Mouse (Mus musculus) lung, postnatal 0 days (tissue): ENCODE data around the gene Cox6b1. TPM values are rescaled to one million over a fixed set of nuclear protein-coding genes. Genes with fewer than 3 reads are reported as not detected.

Source experiments
- ATAC-seq: fragments of 200-750 bp; cut with Nextera tagmentation; 2 replicates; pipeline ENCODE4 v1.8.0; 2017; ENCODE audit warnings: moderate library complexity
- DNase-seq: peaks from one replicate; pipeline ENCODE4 v3.0.0-alpha.2; 2016; ENCODE audit warnings: low spot score
- H3K27ac ChIP-seq: fragments of 300-500 bp; sonication (generic); 2 replicates; pipeline ENCODE4 v1.5.1; 2014; ENCODE audit warnings: antibody characterized with exemption, mild to moderate bottlenecking, low read length, mixed read lengths
- H3K27me3 ChIP-seq: fragments of 300-500 bp; sonication (generic); replicated peaks from 2 replicates; pipeline ENCODE4 v1.6.1; 2014; ENCODE audit warnings: low read length, mixed read lengths; ENCODE audit not compliant: insufficient read depth
- H3K36me3 ChIP-seq: fragments of 300-500 bp; sonication (generic); 2 replicates; pipeline ENCODE4 v1.6.1; 2014; ENCODE audit warnings: low read length, mixed read lengths; ENCODE audit not compliant: insufficient read depth
- H3K4me1 ChIP-seq: fragments of 300-500 bp; sonication (generic); 2 replicates; pipeline ENCODE4 v1.6.1; 2014; ENCODE audit warnings: antibody characterized with exemption, low read depth, low read length, mixed read lengths; ENCODE audit not compliant: insufficient read depth
- H3K4me2 ChIP-seq: fragments of 300-500 bp; sonication (generic); replicated peaks from 2 replicates; pipeline ENCODE4 v1.6.1; 2014; ENCODE audit warnings: low read depth, mild to moderate bottlenecking, low read length, moderate library complexity, mixed read lengths
- H3K4me3 ChIP-seq: fragments of 300-500 bp; sonication (generic); 2 replicates; pipeline ENCODE4 v1.5.1; 2014; ENCODE audit warnings: low read depth, low read length
- H3K9ac ChIP-seq: fragments of 300-500 bp; sonication (generic); replicated peaks from 2 replicates; pipeline ENCODE4 v1.6.1; 2014; ENCODE audit warnings: low read depth, mild to moderate bottlenecking
- H3K9me3 ChIP-seq: fragments of 300-500 bp; sonication (generic); 2 replicates; pipeline ENCODE4 v1.6.1; 2016; ENCODE audit warnings: low read length, mixed read lengths
- CTCF ChIP-seq: IDR thresholded peaks from 2 replicates; pipeline ENCODE4 v1.5.1; 2016; ENCODE audit warnings: antibody characterized with exemption, mild to moderate bottlenecking
- EP300 ChIP-seq: IDR thresholded peaks from 2 replicates; pipeline ENCODE4 v1.6.1; 2016; ENCODE audit warnings: antibody characterized with exemption, mild to moderate bottlenecking, control low read depth
- WGBS: fragments of 180-500 bp; shearing (Covaris S2); extraction: QIAGEN DNeasy Blood & Tissue Kit; methylation state at CpG from one replicate; pipeline ENCODE4 v1.1.7; 2014; 5-methylcytosine and 5-hydroxymethylcytosine counted together
- polyA plus RNA-seq: library from polyadenylated mRNA; unstranded; fragments of >200 nt; fragmentation: Nextera tagmentation; extraction: Ambion mirVana; gene quantifications from 2 replicates; pipeline ENCODE4 v1.2.1, GENCODE M21; 2015

The Cox6b1 gene
- polyA plus RNA-seq, 1 experiment from 2014 or later, result 766 TPM

DNA sequence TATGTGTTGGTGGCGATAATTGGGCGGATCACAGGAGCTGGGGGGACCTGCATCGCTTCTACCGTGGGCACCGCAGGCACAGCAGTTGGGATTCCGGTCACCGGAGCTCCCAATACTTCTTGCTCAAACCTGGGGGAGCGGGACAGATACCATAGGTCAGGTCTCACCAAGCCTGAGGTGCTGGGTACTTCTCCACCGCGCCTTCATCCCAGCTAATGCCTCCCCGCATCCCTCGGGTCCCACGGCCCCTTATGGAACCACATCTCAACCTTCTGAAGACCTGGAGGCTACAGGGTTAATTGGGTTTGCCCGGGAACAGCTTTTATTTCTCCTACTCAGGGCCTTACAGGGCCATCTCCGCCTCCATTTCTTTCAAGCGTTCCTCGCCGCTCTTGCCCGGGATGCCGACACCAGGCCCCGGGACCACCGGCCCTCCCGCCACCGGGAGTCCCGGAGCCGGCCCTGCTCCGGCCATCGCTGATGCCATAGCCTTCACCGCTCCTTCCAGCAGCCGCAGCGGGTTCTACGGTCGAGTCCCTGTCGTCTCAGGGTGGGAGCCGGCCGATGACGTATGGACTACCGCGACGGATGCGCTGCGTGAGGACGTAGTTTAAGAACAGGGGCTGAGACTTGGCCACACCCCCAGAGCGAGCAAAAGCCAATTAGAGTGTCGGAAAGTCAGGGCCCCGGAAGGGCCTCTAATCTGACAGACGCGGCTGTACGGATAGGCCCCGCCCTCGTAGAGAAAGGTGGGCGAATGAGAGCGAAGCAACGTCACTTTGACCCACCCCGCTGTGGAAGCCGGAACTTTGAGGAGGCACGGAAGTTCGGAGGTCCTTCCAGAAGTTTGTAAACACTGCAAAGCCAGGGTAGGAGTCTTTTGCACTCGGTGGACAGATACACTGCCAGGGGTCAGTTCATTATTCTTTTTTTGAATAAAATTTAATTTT, 23.9 kb upstream of the Cox6b1 start, which contains the start of gene Rbm42:
TSS of gene Rbm42 (minus strand) at position 727 of the 950 bp plus-strand sequence.
- Histone ChIP-seq H3K4me2 (peak within 1 kb of the TSS; percentile 94), H3K9me3 (no peaks in the 10 kb centered on the region), H3K4me1 (no peaks in the 10 kb centered on the region; the same call in 1 of the 2 replicates), H3K27me3 (no peaks in the 10 kb centered on the region), H3K9ac (peak within 1 kb of the TSS; percentile 95), H3K36me3 (peaks cover 22% of the 10 kb centered on the region), H3K27ac (peak within 1 kb of the TSS; percentile 83), H3K4me3 (peak within 1 kb of the TSS; percentile 92)
- TF ChIP-seq EP300 (peak; percentile 53; the same call in 1 of the 2 replicates), CTCF (no peak)
- ATAC-seq, result peak; percentile 100
- DNase-seq, result peak; percentile 100
- 1% methylated on average over 59 of the region's 59 CpGs for WGBS

DNA sequence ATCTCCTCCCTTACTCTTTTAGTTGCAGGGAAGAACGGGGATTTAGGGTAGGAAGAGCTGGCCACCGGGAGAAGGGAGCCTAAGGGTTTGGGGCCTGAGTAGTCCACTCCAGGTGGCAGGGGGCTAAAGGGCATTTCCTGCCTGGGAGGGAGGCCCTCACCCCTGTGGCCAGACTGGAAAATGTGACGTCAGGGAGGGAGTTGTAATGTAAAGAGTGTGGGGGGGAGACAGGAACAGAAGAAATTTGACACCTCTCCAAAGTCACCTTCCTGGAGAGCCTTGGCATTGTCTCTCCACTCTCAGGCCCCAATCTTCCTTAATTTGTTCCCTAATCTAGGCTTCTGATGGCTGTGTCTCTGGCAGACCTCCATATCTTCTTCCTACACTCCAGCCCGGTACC, 13.1 kb upstream of the Cox6b1 start:
- H3K9ac ChIP-seq, result no peak overlapping the region
- 14% methylated on average over 4 of the region's 4 CpGs for WGBS

DNA sequence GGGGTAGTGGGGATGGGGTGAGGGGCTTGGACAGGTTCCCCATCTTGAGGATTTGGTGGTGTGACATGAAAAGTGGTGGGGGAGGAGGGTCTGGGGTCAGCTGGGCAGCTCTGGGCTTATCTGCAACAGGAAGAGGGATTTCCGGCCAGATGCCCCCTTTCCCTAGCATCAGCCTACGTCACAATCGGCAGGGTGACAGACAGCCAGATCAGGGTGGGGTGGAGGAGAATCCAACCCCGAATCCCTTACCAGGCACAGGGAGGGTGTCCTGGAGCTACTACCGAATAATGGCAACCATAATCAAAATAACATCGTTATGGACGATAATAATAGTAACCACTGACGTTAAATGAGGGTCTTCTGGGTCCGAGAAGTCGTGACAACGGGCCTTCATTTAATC, 10.4 kb upstream of the Cox6b1 start:
- H3K27ac ChIP-seq, result no peak overlapping the region

More for the DNA sequence above, 13.1 kb upstream of the Cox6b1 start:
- ATAC-seq, result no peak
- Histone ChIP-seq H3K27ac (no peak overlapping the region), H3K27me3 (peaks cover 12% of the 10 kb centered on the region), H3K4me2 (no peak overlapping the region), H3K36me3 (peaks cover 30% of the 10 kb centered on the region), H3K4me3 (no peak overlapping the region), H3K9me3 (no peaks in the 10 kb centered on the region), H3K4me1 (no peaks in the 10 kb centered on the region)
- no peak for TF ChIP-seq EP300
- TF ChIP-seq CTCF, result no peak
- no peak for DNase-seq

DNA sequence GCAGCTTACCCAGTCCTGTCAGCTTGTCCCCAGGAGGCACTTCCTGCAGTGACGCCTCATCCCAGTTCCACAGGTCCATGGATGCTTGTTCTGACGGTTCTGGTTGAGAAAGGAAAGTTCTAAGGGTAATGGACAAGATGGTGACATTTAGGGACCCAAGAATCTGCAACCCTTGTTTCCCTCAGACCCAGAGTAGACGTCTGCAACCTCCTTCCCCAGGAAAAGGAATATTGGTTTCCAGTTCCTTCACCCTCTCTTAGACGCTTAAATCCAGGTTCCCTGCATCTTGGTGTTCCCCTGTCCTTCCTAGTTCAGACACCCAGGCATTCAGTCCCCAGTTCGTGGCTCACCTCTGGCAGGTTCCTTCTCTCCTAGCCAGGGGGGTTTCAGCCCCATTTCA, 9.8 kb upstream of the Cox6b1 start, which contains the start of gene Etv2:
TSS of gene Etv2 (minus strand) at position 101 of the 400 bp plus-strand sequence.
- Histone ChIP-seq H3K4me2 (0 out of 2 replicates have a peak within 1 kb of the TSS, but pooled peaks have one; percentile 17), H3K9ac (no peak within 1 kb of the TSS)
- no peak for TF ChIP-seq EP300
- TF ChIP-seq CTCF, result no peak

More for the DNA sequence above, 10.4 kb upstream of the Cox6b1 start:
- no peak for TF ChIP-seq EP300
- TF ChIP-seq CTCF, result no peak
- Histone ChIP-seq H3K4me1 (no peaks in the 10 kb centered on the region), H3K4me2 (no peak overlapping the region), H3K4me3 (no peak overlapping the region), H3K9ac (no peak overlapping the region), H3K36me3 (peaks cover 6% of the 10 kb centered on the region), H3K27me3 (peaks cover 25% of the 10 kb centered on the region), H3K9me3 (no peaks in the 10 kb centered on the region)
- no peak for ATAC-seq
- no peak for DNase-seq
- WGBS, result 19% methylated on average over 11 of the region's 11 CpGs

DNA sequence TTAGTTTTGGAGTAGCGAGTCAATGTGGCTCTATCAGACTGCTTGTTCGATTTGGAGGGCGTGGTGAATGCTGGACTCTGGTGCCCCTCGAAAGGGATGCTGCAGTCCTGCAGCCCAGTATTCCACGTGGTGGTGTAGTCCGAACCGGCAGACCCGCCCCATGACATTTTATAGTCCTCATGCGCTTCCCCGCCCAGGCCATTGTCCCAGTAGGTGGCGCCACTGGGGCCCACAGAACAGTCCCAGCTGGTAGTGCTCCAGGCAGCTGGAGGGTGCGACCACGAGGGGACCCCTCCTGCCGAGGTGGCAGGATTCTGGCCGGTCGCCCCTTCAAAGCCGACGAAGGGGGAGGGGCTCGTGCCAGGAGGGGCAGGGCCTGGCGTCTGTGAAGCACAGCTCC, 8.7 kb upstream of the Cox6b1 start:
- under 1% methylated on average over 20 of the region's 20 CpGs for WGBS
- peak; percentile 54 for DNase-seq
- Histone ChIP-seq H3K4me2 (0 out of 2 replicates have a peak overlapping the region, but pooled peaks have one; percentile 17), H3K9me3 (no peaks in the 10 kb centered on the region), H3K4me1 (no peaks in the 10 kb centered on the region), H3K27ac (no peak overlapping the region), H3K4me3 (no peak overlapping the region), H3K27me3 (peaks cover 25% of the 10 kb centered on the region), H3K36me3 (no peaks in the 10 kb centered on the region), H3K9ac (no peak overlapping the region)
- TF ChIP-seq EP300, result no peak
- peak; percentile 75 for TF ChIP-seq CTCF
- ATAC-seq, result peak; percentile 82

More for the DNA sequence above, 9.8 kb upstream of the Cox6b1 start, which contains the start of gene Etv2:
- DNase-seq, result no peak
- Histone ChIP-seq H3K9me3 (no peaks in the 10 kb centered on the region), H3K4me1 (no peaks in the 10 kb centered on the region), H3K27ac (no peak within 1 kb of the TSS), H3K4me3 (no peak within 1 kb of the TSS; the same call in 1 of the 2 replicates), H3K27me3 (peaks cover 25% of the 10 kb centered on the region), H3K36me3 (no peaks in the 10 kb centered on the region; the same call in 1 of the 2 replicates)
- ATAC-seq, result no peak
- WGBS, result 7% methylated on average over 5 of the region's 5 CpGs

DNA sequence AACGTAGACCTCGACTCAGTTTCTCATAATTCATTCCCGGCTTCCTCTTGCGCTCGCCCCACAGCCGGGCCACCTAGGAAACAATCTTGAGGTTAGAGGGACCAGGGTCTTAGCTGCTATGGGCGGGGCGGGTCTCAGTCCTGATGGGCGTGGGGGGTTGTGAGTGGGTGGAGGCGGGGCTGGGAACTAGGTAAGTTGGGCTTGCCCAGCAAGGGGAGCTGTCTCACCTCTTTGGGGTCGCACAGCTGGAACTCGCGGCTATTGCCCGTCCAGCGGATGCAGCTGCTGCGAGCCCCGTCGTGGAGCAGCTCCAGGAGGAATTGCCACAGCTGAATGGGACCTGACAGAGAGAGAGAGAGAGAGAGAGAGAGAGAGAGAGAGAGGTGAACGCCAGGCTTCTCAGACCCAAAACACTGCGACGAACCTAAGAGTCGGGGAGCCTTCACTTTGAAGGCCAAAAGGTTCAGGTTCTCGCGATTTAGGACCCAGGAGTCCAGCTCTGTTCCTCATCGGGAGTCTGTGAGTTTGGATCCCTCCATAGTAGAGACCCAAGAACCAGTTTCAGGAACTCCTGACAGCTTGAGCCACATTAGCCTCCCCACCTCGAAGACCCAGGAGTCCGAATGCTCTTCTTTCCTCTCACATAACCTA, 7.9 kb upstream of the Cox6b1 start:
- Histone ChIP-seq H3K4me1 (no peaks in the 10 kb centered on the region), H3K4me3 (no peak overlapping the region), H3K9ac (no peak overlapping the region), H3K36me3 (no peaks in the 10 kb centered on the region), H3K9me3 (no peaks in the 10 kb centered on the region), H3K27me3 (peaks cover 25% of the 10 kb centered on the region), H3K27ac (no peak overlapping the region), H3K4me2 (no peak overlapping the region)
- ATAC-seq (no peak), DNase-seq (no peak)
- 4% methylated on average over 27 of the region's 27 CpGs for WGBS
- TF ChIP-seq CTCF (no peak), EP300 (no peak)
